Mouse (Mus musculus) C2C12 (cell line): Measurements from ENCODE around the gene Rbm28. TPM values are rescaled to one million over a fixed set of nuclear protein-coding genes. Genes with fewer than 3 reads are reported as not detected.

ENCODE experiments used
- H3K27me3 ChIP-seq: one replicate; pipeline ENCODE4 v1.6.1; 2011; ENCODE audit not compliant: control insufficient read depth, insufficient read depth, insufficient read length
- H3K36me3 ChIP-seq: one replicate; pipeline ENCODE4 v1.6.1; 2011; ENCODE audit not compliant: control insufficient read depth, insufficient read depth
- H3K4me3 ChIP-seq: one replicate; pipeline ENCODE4 v1.5.1; 2011; ENCODE audit warnings: mild to moderate bottlenecking, control low read depth; ENCODE audit not compliant: poor library complexity, insufficient read depth, severe bottlenecking
- H3K79me2 ChIP-seq: one replicate; pipeline ENCODE4 v1.6.1; 2011; ENCODE audit not compliant: control insufficient read depth, insufficient read depth
- H3K79me3 ChIP-seq: one replicate; pipeline ENCODE4 v1.6.1; 2011; ENCODE audit warnings: low read depth, control low read depth
- H3ac ChIP-seq: one replicate; pipeline ENCODE3; 2011; ENCODE audit warnings: low read depth; ENCODE audit not compliant: control insufficient read depth, insufficient read length
- CEBPB ChIP-seq: IDR thresholded peaks from one replicate; pipeline ENCODE4 v1.6.1; 2011; ENCODE audit warnings: low read depth, mild to moderate bottlenecking, control low read depth, moderate library complexity
- CTCF ChIP-seq: IDR thresholded peaks from one replicate; pipeline ENCODE4 v1.5.1; 2011; ENCODE audit not compliant: control insufficient read depth, insufficient read depth, insufficient read length
- FOSL1 ChIP-seq: IDR thresholded peaks from one replicate; pipeline ENCODE4 v1.8.0; 2011; ENCODE audit warnings: mild to moderate bottlenecking, low read length; ENCODE audit not compliant: poor library complexity, insufficient read depth, severe bottlenecking
- MAX ChIP-seq: IDR thresholded peaks from one replicate; pipeline ENCODE4 v1.6.1; 2011; ENCODE audit warnings: mild to moderate bottlenecking, control low read depth
- MYOD1 ChIP-seq: IDR thresholded peaks from one replicate; pipeline ENCODE4 v1.6.1; 2011; ENCODE audit warnings: low read depth; ENCODE audit not compliant: control insufficient read depth, insufficient read length
- MYOG ChIP-seq: IDR thresholded peaks from one replicate; pipeline ENCODE4 v1.6.1; 2011; ENCODE audit not compliant: control insufficient read depth, insufficient read length; ENCODE audit errors: extremely low read depth
- USF1 ChIP-seq: IDR thresholded peaks from one replicate; pipeline ENCODE4 v1.6.1; 2011; ENCODE audit warnings: low read depth, mild to moderate bottlenecking, control low read depth, moderate library complexity
- polyA plus RNA-seq: library from polyadenylated mRNA; unstranded; fragments of >200 nt; fragmentation: generic; extraction: Trizol; gene quantifications from one replicate; pipeline ENCODE4 v1.2.1, GENCODE M21; 2012; ENCODE audit warnings: missing spikeins

Rbm28 gene
- polyA plus RNA-seq, 1 experiment: 18.2 TPM

GRCm38 (mm10) chr6:29118231-29118630 lies 46.6 kb downstream of the Rbm28 start:
- Histone ChIP-seq H3K79me3 (no peaks in the 10 kb centered on the region), H3ac (no peak overlapping the region), H3K4me3 (no peak overlapping the region), H3K27me3 (no peaks in the 10 kb centered on the region), H3K79me2 (no peaks in the 10 kb centered on the region), H3K36me3 (no peaks in the 10 kb centered on the region)
- TF ChIP-seq CEBPB (no peak), MYOD1 (no peak), USF1 (no peak)

- no peak overlapping the region for H3ac ChIP-seq
- TF ChIP-seq FOSL1: no peak
- no peak for TF ChIP-seq CTCF
- no peak for TF ChIP-seq USF1
- no peak for TF ChIP-seq CEBPB
- no peak for TF ChIP-seq MAX
- TF ChIP-seq MYOG: no peak
- no peak for TF ChIP-seq MYOD1
- H3K79me2 ChIP-seq: no peaks in the 10 kb centered on the region
Measured at GRCm38 (mm10) chr6:29117417-29118104, 47.2 kb downstream of the Rbm28 start.

GRCm38 (mm10) chr6:29115756-29116155 lies 49.0 kb downstream of the Rbm28 start:
- no peaks in the 10 kb centered on the region for H3K36me3 ChIP-seq
- H3ac ChIP-seq: no peak overlapping the region
- no peak overlapping the region for H3K4me3 ChIP-seq
- no peaks in the 10 kb centered on the region for H3K27me3 ChIP-seq
- no peaks in the 10 kb centered on the region for H3K79me3 ChIP-seq
- no peak for TF ChIP-seq CEBPB
- TF ChIP-seq FOSL1: no peak
- no peak for TF ChIP-seq MYOG
- TF ChIP-seq CTCF: no peak
- no peak for TF ChIP-seq MAX
- H3K79me2 ChIP-seq: no peaks in the 10 kb centered on the region

More at GRCm38 (mm10) chr6:29117417-29118104, 47.2 kb downstream of the Rbm28 start:
- Histone ChIP-seq H3K36me3 (no peaks in the 10 kb centered on the region), H3K27me3 (no peaks in the 10 kb centered on the region), H3K4me3 (no peak overlapping the region), H3K79me3 (no peaks in the 10 kb centered on the region)

- Histone ChIP-seq H3K36me3 (no peaks in the 10 kb centered on the region), H3ac (no peak overlapping the region), H3K79me3 (no peaks in the 10 kb centered on the region), H3K27me3 (peaks cover 8% of the 10 kb centered on the region), H3K4me3 (no peak overlapping the region), H3K79me2 (no peaks in the 10 kb centered on the region)
- no peak for TF ChIP-seq CEBPB
- TF ChIP-seq FOSL1: no peak
- no peak for TF ChIP-seq USF1
- no peak for TF ChIP-seq MAX
- TF ChIP-seq MYOD1: no peak
Measured at GRCm38 (mm10) chr6:29111501-29111900, 53.3 kb downstream of the Rbm28 start.

- Histone ChIP-seq H3K4me3 (no peak overlapping the region), H3K79me2 (no peaks in the 10 kb centered on the region), H3K27me3 (peaks cover 14% of the 10 kb centered on the region), H3ac (no peak overlapping the region), H3K36me3 (no peaks in the 10 kb centered on the region), H3K79me3 (no peaks in the 10 kb centered on the region)
- TF ChIP-seq USF1 (no peak), MYOG (no peak), CTCF (no peak), CEBPB (no peak), MYOD1 (no peak), MAX (no peak), FOSL1 (no peak)
Measured at GRCm38 (mm10) chr6:29108376-29108775, 56.4 kb downstream of the Rbm28 start.

GRCm38 (mm10) chr6:29101248-29101864 lies 63.5 kb downstream of the Rbm28 start:
- no peak overlapping the region for H3K4me3 ChIP-seq

More at GRCm38 (mm10) chr6:29101248-29101864, 63.5 kb downstream of the Rbm28 start:
- Histone ChIP-seq H3ac (no peak overlapping the region), H3K79me3 (no peaks in the 10 kb centered on the region), H3K36me3 (no peaks in the 10 kb centered on the region), H3K27me3 (peaks cover 6% of the 10 kb centered on the region), H3K79me2 (no peaks in the 10 kb centered on the region)
- no peak for TF ChIP-seq MYOG
